Mouse (Mus musculus) thymus, adult 2 months (tissue): Measurements from ENCODE around the gene Hadhb.

Source experiments
- CTCF ChIP-seq: fragments of 200-500 bp; IDR thresholded peaks from 2 replicates; pipeline ENCODE4 v1.5.1; 2012; ENCODE audit warnings: mild to moderate bottlenecking, control low read depth, low read length, moderate library complexity, borderline replicate concordance; ENCODE audit not compliant: control insufficient read depth, poor library complexity, insufficient read depth; ENCODE audit errors: extremely low read depth
- POLR2A ChIP-seq: fragments of 200-500 bp; IDR thresholded peaks from 2 replicates; pipeline ENCODE4 v1.6.1; 2012; ENCODE audit warnings: mild to moderate bottlenecking, low read length, control low read depth, moderate library complexity; ENCODE audit not compliant: control insufficient read depth, poor library complexity, insufficient read depth; ENCODE audit errors: extremely low read depth

DNA sequence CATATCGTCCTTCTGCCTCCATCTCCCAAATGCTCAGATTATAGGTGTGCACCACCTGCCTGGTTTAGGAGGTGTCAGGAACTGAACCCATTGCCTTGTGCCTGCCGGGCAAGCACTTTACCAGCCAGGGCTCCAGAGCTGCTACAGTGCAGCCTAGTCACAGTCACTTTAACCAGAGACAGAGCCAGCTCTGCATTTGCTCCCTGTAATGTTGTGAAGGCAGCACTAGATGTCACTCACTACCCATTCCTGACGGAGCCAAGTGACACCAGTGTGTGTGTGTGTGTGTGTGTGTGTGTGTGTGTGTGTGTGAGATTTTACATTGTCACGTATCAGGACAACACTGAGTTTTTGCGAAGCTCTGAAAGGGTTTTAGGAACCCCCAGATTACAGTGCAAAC, 46.5 kb downstream of the Hadhb start:
- TF ChIP-seq CTCF, result no peak
- no peak for TF ChIP-seq POLR2A
